Mouse (Mus musculus) gastrocnemius, postnatal 10 days (tissue): ENCODE results near the gene Stab1. TPM values are rescaled to one million over a fixed set of nuclear protein-coding genes. Genes with fewer than 3 reads are reported as not detected.

Experiments used
- DNase-seq: peaks from one replicate; pipeline ENCODE4 v3.0.0; 2021; ENCODE audit warnings: mixed read lengths
- total RNA-seq, 2 experiments: library from RNA; stranded (reverse); gene quantifications; 2 replicates each; pipeline ENCODE4 v1.2.3; 2021

The Stab1 gene
- total RNA-seq, 2 experiments from 2014 or later, result 45.3 to 54.3 TPM

DNA sequence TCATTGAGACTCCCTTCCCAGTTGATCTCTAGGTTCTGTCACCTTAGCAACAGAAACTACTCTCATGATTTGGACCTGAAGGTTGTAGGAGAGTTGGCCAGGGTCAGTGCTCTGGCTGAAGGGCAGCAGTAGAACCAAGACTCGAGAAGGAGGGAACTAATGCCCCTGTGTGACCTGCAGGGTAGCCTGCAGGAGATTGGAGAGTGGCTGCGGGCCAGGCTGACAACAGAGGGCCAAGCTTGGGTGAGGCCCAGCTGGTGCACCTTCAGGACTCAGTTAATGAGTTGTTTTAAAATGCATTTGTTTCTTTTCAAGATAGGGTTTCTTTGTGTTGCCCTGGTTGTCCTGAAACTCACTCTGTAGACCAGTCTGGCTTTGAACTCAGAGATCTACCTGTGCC lies 3.4 kb downstream of the Stab1 start:
- DNase-seq, result no peak

DNA sequence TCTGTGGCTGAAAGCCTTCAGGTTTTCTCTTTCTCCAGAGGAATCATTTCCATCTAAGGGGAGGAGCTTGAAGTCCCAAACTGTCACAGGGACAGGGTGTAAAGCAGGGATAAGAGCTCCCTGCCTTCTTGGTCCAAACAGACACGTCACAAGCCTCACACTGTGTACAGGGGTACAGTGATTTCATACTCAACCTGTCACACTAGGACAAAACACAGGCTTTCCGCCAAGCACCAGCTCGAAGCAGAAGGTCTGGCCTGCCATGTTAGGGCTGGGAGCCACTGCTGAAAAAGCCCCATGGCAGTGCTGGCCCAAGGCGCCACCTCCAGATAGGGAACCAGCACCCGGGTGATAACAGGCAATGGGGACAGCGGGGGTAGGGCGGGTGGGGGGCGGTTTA lies 4.4 kb downstream of the Stab1 start:
- DNase-seq, result no peak

DNA sequence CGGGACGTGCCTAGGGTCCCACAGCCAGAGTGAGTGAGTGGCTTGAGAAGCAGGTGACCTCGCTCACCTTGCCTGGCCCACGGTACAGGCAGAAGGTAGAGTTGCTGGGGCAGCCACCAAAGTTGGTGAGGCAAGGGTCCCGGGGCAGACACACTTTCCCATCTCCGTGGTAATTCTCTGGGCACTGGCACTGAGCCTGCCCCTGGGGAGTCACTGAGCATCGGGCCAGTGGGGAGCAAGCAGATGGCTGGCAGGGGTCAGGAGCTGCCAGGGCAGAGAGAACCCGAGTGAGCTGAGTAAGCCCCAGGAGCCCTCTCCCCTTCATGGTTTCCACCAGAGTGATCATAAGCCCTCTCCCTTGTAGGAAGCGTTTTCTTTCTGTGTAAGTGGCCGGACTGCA lies 6.8 kb downstream of the Stab1 start:
- no peak for DNase-seq

DNA sequence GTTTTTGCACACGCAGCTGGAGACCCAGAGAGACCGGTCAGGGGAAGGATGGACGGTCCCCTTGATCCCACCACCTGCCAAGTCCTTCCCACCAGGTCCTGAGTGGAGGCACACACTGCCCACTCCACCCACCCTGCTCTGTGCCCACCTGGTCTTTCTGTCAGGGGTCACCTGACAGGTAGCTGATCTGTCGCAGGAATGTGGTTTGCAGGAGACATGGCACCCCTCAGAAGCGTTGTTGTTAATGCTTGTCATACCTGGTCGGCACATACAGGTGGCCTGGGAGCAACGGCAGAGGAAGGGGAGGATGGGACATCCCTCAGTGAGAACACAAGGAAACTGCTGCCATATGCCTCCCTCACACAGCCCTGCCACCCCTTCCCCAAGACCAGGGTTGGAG lies 7.2 kb downstream of the Stab1 start:
- no peak for DNase-seq

DNA sequence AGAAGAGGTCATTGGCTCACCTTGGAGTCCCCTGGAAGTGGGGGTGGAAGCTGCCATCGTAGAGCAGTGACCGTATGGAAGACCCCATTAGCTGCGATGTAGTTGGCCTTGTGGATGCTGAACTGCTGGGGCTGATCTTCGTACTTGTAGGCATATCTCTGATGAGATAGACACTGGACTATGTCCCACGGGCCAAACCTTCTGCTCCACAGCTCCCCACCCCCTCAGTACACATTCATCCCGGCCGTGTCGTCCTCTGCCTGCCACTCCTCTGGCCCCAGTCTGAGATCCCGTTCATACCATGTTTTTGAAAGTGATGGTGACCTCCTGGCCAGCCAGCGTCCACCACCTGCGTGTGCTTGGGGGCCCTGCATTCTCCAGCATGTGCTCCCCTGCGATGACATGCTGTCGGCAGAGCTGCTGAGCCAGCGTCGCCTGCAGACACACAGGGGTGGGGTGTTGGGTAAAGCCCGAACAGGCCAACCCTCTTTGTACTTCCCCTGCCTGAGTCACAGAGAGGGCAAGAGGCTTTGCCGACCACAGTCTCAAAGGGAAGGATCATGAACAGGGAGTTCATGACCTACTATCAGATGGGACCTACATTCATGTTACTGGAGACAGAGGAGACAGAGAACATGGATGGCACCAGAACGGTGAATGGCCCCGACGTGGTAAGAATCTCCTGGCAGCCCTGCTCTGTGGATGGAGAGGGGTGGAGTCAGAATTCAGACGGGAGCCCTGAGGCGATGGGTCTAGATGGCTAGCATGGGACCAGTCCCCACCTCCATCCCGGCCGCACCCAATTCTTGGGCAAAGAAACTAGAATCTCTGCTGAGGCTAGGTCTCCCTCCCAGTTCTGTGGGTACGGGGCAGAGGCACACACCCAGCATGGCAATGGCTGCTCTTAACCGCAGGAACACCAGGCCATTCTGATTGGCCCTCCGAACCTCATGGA lies 8.0 kb downstream of the Stab1 start:
- DNase-seq, result no peak

GRCm38 (mm10) chr14:31145694-31146093 lies 22.7 kb downstream of the Stab1 start:
- DNase-seq, result no peak

- peak; percentile 2 for DNase-seq
Observed at GRCm38 (mm10) chr14:31141011-31141410, 27.4 kb downstream of the Stab1 start.

- DNase-seq, result peak; percentile 3
Observed at GRCm38 (mm10) chr14:31140141-31140540, 28.3 kb downstream of the Stab1 start.

DNA sequence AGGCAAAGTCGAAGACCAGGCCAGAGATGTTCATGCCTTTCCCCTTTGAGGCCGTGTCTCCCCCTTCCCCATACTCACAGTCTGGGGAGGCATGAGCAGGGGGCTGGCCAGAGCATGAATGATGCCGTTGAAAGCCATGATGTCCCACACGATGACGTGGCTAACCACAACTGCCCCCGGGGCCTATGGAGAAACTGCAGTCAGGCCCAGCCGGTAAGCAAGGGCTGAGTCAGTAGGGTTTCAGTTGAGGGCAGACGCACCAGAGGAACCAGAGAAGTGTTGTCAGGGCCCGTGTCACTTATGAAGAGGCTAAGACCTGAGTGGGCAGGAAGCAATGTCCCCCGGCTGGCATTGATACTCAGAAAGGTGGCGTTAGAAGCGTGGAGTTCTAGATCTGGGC lies 28.8 kb downstream of the Stab1 start:
- DNase-seq, result peak; percentile 3

- DNase-seq, result peak; percentile 0
Observed at GRCm38 (mm10) chr14:31138897-31139429, 29.5 kb downstream of the Stab1 start.

DNA sequence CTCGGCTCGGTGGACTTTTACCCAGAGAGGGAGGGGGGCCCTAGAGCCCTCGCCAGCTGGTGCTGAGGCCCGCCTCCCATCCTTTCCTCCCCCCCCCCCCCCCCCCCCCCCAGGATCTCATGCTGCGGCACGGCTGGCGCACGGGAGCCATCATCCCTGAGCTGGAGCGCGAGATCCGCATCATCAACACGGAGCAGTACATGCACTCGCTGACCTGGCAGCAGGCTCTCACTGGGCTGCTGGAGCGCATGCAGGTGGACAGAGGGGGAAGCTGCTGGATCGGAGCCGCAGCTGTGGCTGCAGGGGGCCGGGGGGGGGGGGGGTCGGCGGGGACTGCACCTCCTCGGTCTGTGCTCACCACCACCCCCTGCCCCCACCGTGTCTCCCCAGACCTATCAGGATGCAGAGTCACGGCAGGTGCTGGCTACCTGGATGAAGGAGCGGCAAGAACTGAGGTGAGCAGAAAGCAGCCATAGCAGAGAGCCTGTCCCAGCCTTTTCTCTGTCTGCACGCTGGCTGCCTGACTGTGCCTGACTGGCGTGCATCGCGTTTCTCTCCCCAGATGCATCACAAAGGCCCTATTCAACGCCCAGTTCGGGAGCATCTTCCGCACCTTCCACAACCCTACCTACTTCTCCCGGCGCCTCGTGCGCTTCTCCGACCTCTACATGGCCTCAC lies 30.1 kb downstream of the Stab1 start:
- peak; percentile 4 for DNase-seq

GRCm38 (mm10) chr14:31137791-31138190 lies 30.6 kb downstream of the Stab1 start:
- DNase-seq, result no peak

DNA sequence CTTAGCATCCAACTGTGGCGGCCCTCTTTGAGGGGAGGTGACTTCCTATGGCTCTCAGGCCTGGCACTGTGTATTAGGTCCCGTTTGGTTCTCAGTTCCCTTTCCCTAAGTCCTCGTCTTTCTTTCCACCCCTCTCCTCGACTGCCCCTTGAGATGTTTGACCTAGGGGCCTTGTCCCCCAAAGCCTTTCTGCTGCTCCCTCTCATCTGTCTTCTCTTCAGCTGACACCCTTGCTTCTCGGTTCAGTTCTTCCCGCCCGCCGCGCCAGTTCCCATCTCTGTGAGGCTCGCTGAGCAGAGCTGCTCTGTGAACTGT lies 31.2 kb downstream of the Stab1 start:
- DNase-seq, result no peak

- DNase-seq, result no peak
Observed at GRCm38 (mm10) chr14:31136411-31137280, 31.8 kb downstream of the Stab1 start.

DNA sequence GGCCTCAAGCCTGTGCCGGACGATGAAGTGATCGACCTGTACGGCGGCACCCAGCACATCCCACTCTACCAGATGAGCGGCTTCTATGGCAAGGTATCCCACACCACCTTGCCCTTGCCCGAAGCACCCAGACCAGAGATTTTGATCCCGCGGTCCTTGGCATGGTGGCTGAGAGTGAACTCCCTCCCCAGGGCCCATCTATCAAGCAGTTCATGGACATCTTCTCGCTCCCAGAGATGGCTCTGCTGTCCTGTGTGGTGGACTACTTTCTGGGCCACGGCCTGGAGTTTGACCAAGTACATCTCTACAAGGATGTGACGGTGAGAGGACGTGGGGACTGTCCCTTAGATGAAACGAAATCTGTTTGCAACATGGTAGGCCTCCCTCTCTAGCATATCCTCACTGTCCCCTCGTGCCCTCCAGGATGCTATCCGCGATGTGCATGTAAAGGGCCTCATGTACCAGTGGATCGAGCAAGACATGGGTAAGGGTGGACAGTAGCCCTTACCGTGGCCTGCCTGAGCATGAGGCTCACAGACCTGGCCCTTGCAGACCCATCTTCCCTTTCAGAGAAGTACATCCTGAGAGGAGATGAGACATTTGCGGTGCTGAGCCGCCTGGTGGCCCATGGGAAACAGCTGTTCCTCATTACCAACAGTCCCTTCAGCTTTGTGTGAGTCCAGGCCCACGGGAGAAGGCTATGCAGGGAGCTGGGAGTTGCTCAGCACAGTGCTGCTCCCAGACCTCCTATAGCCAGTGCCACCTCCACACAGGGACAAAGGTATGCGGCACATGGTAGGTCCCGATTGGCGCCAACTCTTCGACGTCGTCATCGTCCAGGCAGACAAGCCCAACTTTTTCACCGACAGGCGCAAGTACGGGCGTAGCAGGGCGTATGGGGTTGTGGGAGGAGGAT lies 32.7 kb downstream of the Stab1 start:
- no peak for DNase-seq

- DNase-seq, result no peak
Observed at GRCm38 (mm10) chr14:31134015-31135000, 34.1 kb downstream of the Stab1 start.

- DNase-seq, result no peak
Observed at GRCm38 (mm10) chr14:31133023-31133665, 35.3 kb downstream of the Stab1 start.

- DNase-seq, result no peak
Observed at GRCm38 (mm10) chr14:31132491-31132975, 35.9 kb downstream of the Stab1 start.

- no peak for DNase-seq
Observed at GRCm38 (mm10) chr14:31132031-31132430, 36.4 kb downstream of the Stab1 start.
